Mouse (Mus musculus): ENCODE measurements around the gene Spsb2.
A peak's percentile ranks its signal among the peaks of the same experiment; 100 is the strongest.

Gene Spsb2

DNA sequence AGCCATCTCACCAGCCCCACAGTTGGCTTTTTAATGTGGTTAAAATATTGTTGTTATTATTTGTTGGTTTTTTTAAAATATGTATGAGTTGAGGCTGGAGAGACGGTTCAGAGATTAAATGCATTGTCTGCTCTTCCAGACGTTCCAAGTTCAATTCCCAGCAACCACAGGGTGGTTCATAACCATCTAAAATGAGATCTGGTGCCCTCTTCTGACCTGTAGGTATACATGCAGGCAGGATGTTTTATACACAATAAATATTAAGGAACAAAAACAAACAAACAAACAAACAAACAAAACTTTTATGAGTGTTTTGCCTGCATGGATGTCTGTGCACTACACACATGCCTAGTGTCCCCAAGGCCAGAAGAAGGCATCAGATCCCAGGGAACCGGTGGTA is 5.4 kb upstream of the Spsb2 start:
- peak in 1 of 2 experiments; percentile 4 for DNase-seq

- DNase-seq = peak in 1 of 2 experiments; percentile 16
These were observed 4.8 kb upstream of the Spsb2 start for GRCm38 (mm10) chr6:124803691-124804090.

DNA sequence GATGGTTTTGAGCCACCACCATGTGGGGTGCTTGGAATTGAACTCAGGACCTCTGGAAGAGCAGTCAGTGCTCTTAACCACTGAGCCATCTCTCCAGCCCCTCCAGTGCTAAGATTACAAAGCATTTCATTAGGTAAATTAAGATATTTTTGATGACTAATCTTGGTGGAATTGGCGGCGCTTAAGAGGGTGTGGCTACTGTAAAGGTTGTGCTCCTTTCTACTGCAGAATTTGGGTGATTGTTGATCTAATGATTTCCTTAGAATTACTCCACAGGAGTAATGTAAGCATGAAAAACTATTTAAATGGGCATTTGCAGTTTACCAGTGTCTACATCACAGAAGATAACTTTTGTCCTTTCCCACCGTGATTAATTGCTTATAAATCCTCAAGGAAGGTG is 4.1 kb upstream of the Spsb2 start:
- DNase-seq = peak in 1 of 2 experiments; percentile 6

- DNase-seq = peak; percentile 99
These were observed 2.8 kb upstream of the Spsb2 start for GRCm38 (mm10) chr6:124805341-124806321.

GRCm38 (mm10) chr6:124806446-124807140 is 1.9 kb upstream of the Spsb2 start:
- DNase-seq = no peak

- DNase-seq = no peak
These were observed 1.1 kb upstream of the Spsb2 start for GRCm38 (mm10) chr6:124807366-124807765.

GRCm38 (mm10) chr6:124807986-124808357 is 489 bp upstream of the Spsb2 start:
- no peak for DNase-seq

DNA sequence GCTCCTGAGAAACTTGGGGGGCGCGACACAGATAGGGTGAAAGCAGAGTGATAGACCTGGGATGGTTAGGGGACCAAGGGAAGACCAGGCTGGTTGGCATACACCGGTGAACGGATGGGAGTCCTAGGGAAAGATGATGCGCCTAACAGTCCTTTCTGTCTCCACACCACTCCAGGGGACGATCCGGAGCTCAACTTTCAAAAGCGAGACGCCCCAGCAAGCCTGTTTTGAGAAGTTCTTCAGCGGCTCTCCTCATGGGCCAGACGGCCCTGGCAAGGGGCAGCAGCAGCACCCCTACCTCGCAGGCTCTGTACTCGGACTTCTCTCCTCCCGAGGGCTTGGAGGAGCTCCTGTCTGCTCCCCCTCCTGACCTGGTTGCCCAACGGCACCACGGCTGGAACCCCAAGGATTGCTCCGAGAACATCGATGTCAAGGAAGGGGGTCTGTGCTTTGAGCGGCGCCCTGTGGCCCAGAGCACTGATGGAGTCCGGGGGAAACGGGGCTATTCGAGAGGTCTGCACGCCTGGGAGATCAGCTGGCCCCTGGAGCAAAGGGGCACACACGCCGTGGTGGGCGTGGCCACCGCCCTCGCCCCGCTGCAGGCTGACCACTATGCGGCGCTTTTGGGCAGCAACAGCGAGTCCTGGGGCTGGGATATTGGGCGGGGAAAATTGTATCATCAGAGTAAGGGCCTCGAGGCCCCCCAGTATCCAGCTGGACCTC is 752 bp downstream of the Spsb2 start:
- peak; percentile 87 to 92 for DNase-seq

- peak in 1 of 2 experiments; percentile 47 for DNase-seq
These were observed 1.5 kb downstream of the Spsb2 start for GRCm38 (mm10) chr6:124809775-124810538.

DNA sequence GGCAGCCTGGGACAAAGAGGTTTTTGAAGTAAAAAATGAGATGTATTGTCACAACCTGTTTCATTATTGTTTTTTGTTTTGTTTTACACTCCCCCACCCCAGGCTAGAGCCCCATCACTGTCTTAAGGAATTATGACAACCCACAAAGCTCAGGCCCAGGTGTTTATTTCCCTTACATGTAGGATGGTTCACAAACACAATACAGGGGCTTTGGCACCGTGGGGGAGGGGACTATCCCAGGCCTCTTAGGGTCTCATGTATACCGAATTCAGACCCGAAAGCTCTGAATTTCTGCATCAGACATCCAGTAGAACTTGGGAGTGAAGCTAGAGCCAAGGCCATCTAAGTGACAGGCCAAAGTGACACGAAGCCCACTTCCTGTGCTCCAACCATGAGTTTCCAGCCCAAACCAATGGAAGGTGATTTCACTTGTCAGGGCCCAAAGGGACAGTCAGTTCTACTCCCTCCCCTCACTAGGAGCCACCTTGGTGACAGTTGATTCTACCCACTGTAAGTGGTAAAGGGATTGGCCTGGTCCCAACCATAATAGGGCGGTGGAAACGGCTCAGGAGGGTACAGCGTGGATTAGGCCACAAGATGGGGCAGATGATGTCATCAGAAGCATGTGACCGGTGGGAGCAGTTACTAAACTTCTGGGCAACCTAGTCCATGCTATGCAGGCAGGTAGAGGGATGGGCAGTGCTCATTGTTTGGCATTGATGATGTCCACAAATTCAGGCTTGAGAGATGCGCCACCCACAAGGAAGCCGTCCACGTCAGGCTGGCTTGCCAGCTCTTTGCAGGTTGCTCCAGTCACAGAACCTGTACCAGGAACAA is 2.3 kb downstream of the Spsb2 start:
- peak in 1 of 2 experiments; percentile 38 for DNase-seq

DNA sequence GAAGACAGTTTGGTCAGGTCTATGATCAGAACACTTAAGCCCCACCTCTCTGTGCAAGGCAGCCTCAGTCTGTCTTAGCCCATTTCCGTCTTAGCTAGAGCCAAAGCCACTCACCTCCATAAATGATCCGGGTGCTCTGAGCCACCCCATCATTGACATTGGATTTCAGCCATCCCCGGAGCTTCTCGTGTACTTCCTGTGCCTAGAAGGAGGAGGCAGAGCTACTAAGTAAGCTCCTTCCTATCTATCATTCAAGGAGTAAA is 2.9 kb downstream of the Spsb2 start:
- peak in 1 of 2 experiments; percentile 45 for DNase-seq

- DNase-seq = peak; percentile 42 to 62
These were observed 3.5 kb downstream of the Spsb2 start for GRCm38 (mm10) chr6:124811701-124812560.

DNA sequence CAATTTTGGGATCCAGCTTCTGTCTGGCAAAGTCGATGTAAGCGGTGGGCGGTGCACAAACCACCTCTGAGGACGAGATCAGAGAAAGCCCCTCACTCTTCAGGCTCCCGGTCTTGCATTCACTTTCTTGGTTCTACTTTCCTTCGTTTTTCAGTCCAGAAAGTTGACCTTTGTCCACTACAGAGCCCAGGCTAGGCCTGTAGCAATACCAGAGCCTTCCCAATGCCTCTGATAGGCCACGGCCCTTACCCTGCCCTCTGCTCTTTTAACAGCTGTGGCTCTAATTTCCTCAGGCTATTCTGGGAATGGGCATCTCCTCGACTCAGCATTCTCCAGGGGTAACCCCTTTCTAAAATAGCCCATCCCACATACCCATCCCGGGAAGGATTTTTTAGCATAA is 4.4 kb downstream of the Spsb2 start:
- peak; percentile 31 to 63 for DNase-seq

DNA sequence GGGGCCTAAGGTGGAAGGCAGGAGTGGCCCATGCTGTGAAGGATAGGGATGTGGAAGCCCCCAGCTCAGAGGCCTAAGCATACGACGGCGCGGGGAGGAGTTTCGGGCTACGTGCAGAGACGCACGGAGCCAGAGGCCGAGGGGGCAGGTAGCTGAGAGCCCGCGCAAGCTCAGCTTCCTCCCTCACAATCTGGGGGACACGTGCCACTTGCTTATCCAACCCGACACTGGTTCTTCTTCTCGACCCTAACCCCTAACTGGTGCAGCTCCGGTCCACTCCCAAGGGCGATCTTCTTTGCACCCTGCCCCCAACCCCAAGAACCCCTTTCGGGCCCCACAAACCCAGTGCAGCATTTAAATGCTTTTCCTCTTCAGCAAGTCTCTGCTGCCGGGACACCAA is 5.0 kb downstream of the Spsb2 start:
- peak; percentile 72 to 83 for DNase-seq

DNA sequence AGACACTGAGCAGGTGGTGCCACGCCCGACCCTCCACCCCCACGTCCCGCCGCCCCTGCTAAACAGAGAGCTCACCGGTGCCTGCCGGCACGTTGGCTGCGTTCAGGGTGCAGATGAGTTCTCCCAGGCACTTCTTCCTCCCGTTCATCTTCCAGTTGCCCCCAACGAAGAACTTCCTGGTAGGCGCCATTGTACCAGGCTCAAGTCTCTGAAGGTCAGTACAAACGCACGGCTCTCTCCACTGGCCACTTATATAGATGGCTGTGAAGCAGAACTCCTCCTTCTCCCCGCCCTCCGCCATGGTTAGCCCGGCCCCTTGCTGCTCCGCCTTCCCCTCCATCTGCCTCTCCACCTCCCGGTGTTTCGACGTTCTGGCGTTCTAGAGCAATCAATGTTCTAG is 5.5 kb downstream of the Spsb2 start, which contains the start of gene Tpi1:
Tpi1 (minus strand) TSS at position 364 of the 400 bp plus-strand sequence.
- peak; percentile 93 to 96 for DNase-seq

DNA sequence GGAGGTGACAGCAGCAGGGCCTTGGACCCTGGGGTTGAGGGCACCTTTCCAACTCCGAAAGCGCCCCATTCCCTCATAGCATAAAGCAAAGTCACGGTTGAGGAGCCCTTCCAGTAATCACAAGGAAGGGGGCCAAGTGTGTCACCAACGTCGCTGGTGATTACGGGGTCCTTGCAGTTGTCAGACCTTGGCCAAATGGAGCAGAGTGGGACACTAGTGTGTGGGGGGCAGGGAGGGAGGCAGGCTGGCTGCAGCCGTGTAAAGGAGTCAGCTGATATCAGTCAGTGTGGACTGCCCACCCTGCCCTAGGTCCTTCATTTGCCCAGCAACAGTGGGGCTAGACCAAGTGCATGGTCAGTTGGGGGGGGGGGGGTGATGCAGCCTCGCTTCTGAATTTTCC is 6.0 kb downstream of the Spsb2 start:
- DNase-seq = peak in 1 of 2 experiments; percentile 56

DNA sequence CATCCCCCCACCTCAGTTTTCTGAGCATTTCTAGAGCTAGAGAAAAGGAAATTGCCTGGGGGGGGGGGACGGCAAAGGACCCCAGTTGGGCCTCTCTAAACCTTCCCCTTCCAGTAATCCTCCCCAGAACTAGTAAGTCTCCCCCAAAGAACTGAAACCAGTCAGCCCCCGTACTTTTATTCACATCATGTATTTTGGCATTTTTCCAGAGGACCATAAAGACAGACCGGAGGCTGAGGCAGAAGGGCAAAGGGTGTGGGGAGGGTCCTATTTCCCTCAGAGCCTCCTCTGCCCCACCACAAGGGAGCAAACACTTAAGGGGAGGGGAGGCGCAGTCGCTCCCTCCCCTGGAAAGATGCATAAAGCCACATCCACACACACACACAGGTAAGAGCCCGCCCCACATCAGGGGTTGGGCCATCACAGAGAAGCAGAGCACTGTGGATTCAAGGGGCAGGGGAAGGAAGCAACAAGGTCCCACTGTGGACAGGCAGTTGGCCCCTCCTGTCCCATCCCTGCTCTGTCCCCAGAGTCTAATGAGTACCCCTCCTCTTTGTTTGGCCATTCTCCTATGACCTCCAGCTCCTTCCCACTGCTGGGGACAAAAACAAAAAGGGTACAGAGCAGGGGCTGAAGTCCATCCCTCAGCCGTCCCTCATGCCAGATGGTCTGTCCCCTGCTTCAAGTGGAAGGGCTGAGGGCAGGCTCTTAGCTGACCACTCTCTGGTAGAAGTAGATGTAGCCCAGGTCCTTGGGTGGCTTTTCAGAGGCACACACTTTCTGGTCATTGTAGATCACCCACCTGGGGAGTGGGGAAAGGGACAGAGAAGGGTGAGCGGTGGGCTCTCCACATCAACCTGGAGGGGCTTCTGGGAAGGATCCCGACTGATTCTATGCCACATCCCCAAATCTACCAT is 6.7 kb downstream of the Spsb2 start:
- DNase-seq = peak in 1 of 2 experiments; percentile 26

GRCm38 (mm10) chr6:124816611-124817010 is 8.2 kb downstream of the Spsb2 start:
- DNase-seq = no peak

- DNase-seq = no peak
These were observed 8.7 kb downstream of the Spsb2 start for GRCm38 (mm10) chr6:124817125-124817524.
